Mouse (Mus musculus) limb, embryonic 13.5 days (tissue): ENCODE measurements around the gene Hbs1l. TPM values are rescaled to one million over a fixed set of nuclear protein-coding genes. Genes with fewer than 3 reads are reported as not detected.

Experiments
- ATAC-seq: fragments of 200-750 bp; cut with Nextera tagmentation; 2 replicates; pipeline ENCODE4 v1.8.0; 2017; ENCODE audit warnings: low read depth, moderate number of reproducible peaks, moderate TSS enrichment; ENCODE audit not compliant: low FRiP score
- H3K27ac ChIP-seq: fragments of 300-500 bp; sonication (generic); 2 replicates; pipeline ENCODE4 v1.5.1; 2015; ENCODE audit warnings: inconsistent platforms, mild to moderate bottlenecking, moderate library complexity
- H3K27me3 ChIP-seq: fragments of 300-500 bp; sonication (generic); 2 replicates; pipeline ENCODE4 v1.6.1; 2015; ENCODE audit warnings: mild to moderate bottlenecking, inconsistent platforms
- H3K36me3 ChIP-seq: fragments of 300-500 bp; sonication (generic); 2 replicates; pipeline ENCODE4 v1.6.1; 2015; ENCODE audit warnings: inconsistent platforms, mild to moderate bottlenecking, moderate library complexity
- H3K4me1 ChIP-seq: fragments of 300-500 bp; sonication (generic); 2 replicates; pipeline ENCODE4 v1.6.1; 2015; ENCODE audit warnings: inconsistent platforms
- H3K4me2 ChIP-seq: fragments of 300-500 bp; sonication (generic); replicated peaks from 2 replicates; pipeline ENCODE4 v1.6.1; 2015; ENCODE audit warnings: inconsistent platforms, mild to moderate bottlenecking, moderate library complexity
- H3K4me3 ChIP-seq: fragments of 300-500 bp; sonication (generic); 2 replicates; pipeline ENCODE4 v1.5.1; 2015; ENCODE audit warnings: moderate library complexity, mild to moderate bottlenecking, inconsistent platforms
- H3K9ac ChIP-seq: fragments of 300-500 bp; sonication (generic); 2 replicates; pipeline ENCODE4 v1.6.1; 2015; ENCODE audit warnings: mild to moderate bottlenecking, inconsistent platforms
- H3K9me3 ChIP-seq: fragments of 300-500 bp; sonication (generic); 2 replicates; pipeline ENCODE4 v1.6.1; 2016; ENCODE audit warnings: inconsistent platforms
- WGBS: fragments of 180-500 bp; shearing (Covaris S2); methylation state at CpG from one replicate; pipeline ENCODE4 v1.1.7; 2015; 5-methylcytosine and 5-hydroxymethylcytosine counted together
- polyA plus RNA-seq: library from polyadenylated mRNA; unstranded; fragments of >200 nt; fragmentation: Nextera tagmentation; extraction: Ambion mirVana; gene quantifications from 2 replicates; pipeline ENCODE4 v1.2.1, GENCODE M21; 2015

Hbs1l gene
- polyA plus RNA-seq, 1 experiment from 2014 or later = 96.7 TPM

GRCm38 (mm10) chr10:21369586-21369985, 73.8 kb downstream of the Hbs1l start:
- 95% methylated on average over 2 of the region's 2 CpGs for WGBS
- H3K27me3 ChIP-seq = no peaks in the 10 kb centered on the region
- no peak for ATAC-seq
- peaks cover 50% of the 10 kb centered on the region for H3K36me3 ChIP-seq
- H3K4me3 ChIP-seq = no peak overlapping the region
- no peak overlapping the region for H3K27ac ChIP-seq
- H3K9me3 ChIP-seq = no peaks in the 10 kb centered on the region
- no peaks in the 10 kb centered on the region for H3K4me1 ChIP-seq
- no peak overlapping the region for H3K9ac ChIP-seq
- no peak overlapping the region for H3K4me2 ChIP-seq

DNA sequence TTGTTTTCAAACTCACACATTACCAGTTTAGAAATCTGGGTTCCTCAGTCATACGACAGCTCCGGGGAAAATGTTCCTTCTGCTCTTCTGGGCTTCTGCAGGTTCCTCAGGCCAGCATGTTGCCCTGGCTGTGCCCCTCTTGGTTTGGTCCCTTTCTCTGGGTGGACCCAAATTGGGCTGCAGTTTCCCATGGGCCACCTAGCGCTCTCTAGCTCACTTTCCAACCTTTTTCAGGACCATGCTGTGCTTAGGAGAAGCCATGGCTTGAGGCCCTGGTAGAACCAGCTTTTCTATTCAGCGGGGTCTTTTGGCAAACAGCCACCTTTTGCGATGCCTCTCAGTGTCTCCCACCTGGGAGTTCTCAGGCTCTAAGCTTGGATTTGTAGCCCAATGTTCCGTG, 76.5 kb downstream of the Hbs1l start:
- Histone ChIP-seq H3K9me3 (no peaks in the 10 kb centered on the region), H3K4me2 (no peak overlapping the region), H3K4me3 (no peak overlapping the region), H3K36me3 (peaks cover 27% of the 10 kb centered on the region), H3K27me3 (no peaks in the 10 kb centered on the region), H3K4me1 (no peaks in the 10 kb centered on the region), H3K27ac (no peak overlapping the region), H3K9ac (no peak overlapping the region)
- WGBS = 94% methylated on average over 6 of the region's 6 CpGs
- no peak for ATAC-seq

- Histone ChIP-seq H3K36me3 (no peaks in the 10 kb centered on the region), H3K9ac (no peak within 1 kb of the TSS), H3K4me1 (no peaks in the 10 kb centered on the region), H3K4me2 (no peak within 1 kb of the TSS), H3K27ac (no peak within 1 kb of the TSS), H3K27me3 (no peaks in the 10 kb centered on the region), H3K4me3 (no peak within 1 kb of the TSS), H3K9me3 (no peaks in the 10 kb centered on the region)
- ATAC-seq = no peak
- WGBS = 81% methylated on average over 13 of the region's 13 CpGs
Measured at GRCm38 (mm10) chr10:21376682-21377473, 81.1 kb downstream of the Hbs1l start, which contains the start of gene Aldh8a1. Gene Aldh8a1, plus strand, starts transcription at chr10:21377291.

DNA sequence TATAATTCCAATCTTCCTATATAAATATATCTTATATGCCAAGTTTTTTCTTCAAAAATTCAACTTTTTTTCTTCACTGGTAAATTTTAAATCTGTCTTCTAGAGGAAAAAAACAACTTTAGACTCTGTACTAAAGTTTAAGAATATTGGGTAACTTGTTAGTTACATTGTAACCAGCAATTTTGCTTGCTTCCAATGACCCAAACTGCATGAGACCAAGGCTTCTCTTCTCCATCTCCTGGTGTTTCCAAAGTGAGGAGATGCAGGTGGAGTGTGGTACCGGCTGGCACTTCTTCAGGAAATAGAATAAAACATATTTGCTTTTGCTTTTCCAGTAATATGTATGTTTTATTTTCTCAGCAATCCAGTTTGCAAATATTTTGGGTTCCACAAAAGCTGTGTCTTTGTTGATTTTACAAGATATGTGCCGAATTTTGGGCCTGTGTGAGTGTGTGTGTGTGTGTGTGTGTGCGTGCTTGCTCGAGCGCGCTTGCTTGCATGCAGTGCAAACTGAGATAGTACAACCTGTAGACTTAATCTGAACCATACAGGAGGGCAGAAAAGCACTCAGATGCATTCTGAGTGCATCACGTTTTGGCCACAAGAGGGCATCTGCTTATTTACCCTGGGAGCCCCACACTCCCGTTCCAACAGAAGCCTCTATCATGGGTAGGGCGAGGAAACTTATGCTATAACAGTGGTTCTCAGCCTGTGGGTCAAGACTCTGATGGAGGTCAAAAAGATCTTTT, 82.6 kb downstream of the Hbs1l start:
- no peaks in the 10 kb centered on the region for H3K36me3 ChIP-seq
- 67% methylated on average over 9 of the region's 9 CpGs for WGBS
- H3K9me3 ChIP-seq = no peaks in the 10 kb centered on the region
- H3K27ac ChIP-seq = no peak overlapping the region
- no peak overlapping the region for H3K4me3 ChIP-seq
- ATAC-seq = no peak
- H3K4me1 ChIP-seq = no peaks in the 10 kb centered on the region
- no peak overlapping the region for H3K9ac ChIP-seq
- H3K27me3 ChIP-seq = peaks cover 4% of the 10 kb centered on the region; the same call in 1 of the 2 replicates
- H3K4me2 ChIP-seq = no peak overlapping the region

- H3K27ac ChIP-seq = no peak overlapping the region
- no peaks in the 10 kb centered on the region for H3K9me3 ChIP-seq
- H3K9ac ChIP-seq = no peak overlapping the region
- ATAC-seq = no peak
- H3K4me3 ChIP-seq = no peak overlapping the region
- peaks cover 4% of the 10 kb centered on the region; the same call in 1 of the 2 replicates for H3K27me3 ChIP-seq
- H3K4me1 ChIP-seq = no peaks in the 10 kb centered on the region
- no peaks in the 10 kb centered on the region for H3K36me3 ChIP-seq
- no peak overlapping the region for H3K4me2 ChIP-seq
- 24% methylated on average over 6 of the region's 6 CpGs for WGBS
Measured at GRCm38 (mm10) chr10:21382914-21383313, 87.1 kb downstream of the Hbs1l start.

DNA sequence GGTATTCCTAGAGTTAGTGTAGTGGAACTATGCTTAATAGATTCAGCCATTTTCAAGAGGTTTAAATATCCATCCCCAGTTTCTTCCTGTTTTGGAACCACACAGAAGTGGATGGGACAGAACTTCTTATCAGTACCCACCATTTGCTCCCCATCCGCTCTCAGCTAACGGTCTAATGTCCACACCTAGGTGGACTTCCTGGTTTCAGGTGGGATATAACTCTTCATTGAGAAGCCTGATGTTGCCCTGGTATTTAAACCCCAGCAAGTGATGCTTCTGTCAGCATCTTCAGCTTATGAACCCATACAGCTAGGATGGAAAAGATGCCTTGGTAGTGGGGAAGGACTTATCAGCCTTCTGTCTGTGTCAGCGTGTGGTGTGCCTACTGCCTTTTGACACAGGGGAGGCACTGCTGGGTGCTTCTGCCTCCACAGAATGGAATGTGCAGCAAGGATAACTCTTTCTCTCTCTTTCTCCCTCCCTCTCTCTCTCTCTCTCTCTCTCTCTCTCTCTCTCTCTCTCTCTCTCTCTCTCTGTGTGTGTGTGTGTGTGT, 89.4 kb downstream of the Hbs1l start:
- no peaks in the 10 kb centered on the region for H3K4me1 ChIP-seq
- H3K9me3 ChIP-seq = no peaks in the 10 kb centered on the region
- H3K4me3 ChIP-seq = no peak overlapping the region
- no peak overlapping the region for H3K4me2 ChIP-seq
- peaks cover 4% of the 10 kb centered on the region; the same call in 1 of the 2 replicates for H3K27me3 ChIP-seq
- H3K9ac ChIP-seq = no peak overlapping the region
- H3K27ac ChIP-seq = no peak overlapping the region
- no peak for ATAC-seq
- WGBS = 83% methylated on average over 3 of the region's 3 CpGs
- no peaks in the 10 kb centered on the region for H3K36me3 ChIP-seq

GRCm38 (mm10) chr10:21389075-21389474, 93.3 kb downstream of the Hbs1l start:
- Histone ChIP-seq H3K36me3 (no peaks in the 10 kb centered on the region), H3K27ac (no peak overlapping the region), H3K9me3 (no peaks in the 10 kb centered on the region), H3K4me2 (no peak overlapping the region), H3K9ac (no peak overlapping the region), H3K4me1 (no peaks in the 10 kb centered on the region), H3K27me3 (no peaks in the 10 kb centered on the region), H3K4me3 (no peak overlapping the region)
- WGBS = 80% methylated on average over 11 of the region's 11 CpGs
- ATAC-seq = no peak

DNA sequence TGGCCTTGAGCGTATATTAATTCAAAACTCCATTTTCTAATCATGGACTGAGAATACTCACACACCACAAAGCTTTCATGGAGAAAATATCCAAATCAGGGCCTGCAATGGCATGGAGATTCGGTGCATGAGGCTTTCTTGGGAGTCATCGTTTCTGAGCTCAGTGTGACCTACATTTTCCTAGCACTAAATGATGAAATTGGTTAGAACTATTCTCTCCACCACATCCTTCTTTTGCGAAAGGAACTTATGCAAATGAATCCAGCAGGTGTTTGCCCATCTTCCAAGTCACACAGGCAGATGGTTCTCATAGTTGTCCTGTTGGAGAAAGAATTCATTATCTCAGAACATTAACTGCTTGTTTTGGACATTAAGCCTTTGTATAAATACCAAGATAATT, 94.7 kb downstream of the Hbs1l start:
- WGBS = 84% methylated on average over 4 of the region's 4 CpGs
- no peak overlapping the region for H3K9ac ChIP-seq
- no peak overlapping the region for H3K4me2 ChIP-seq
- ATAC-seq = no peak
- no peaks in the 10 kb centered on the region for H3K27me3 ChIP-seq
- no peaks in the 10 kb centered on the region for H3K9me3 ChIP-seq
- no peaks in the 10 kb centered on the region for H3K36me3 ChIP-seq
- H3K4me3 ChIP-seq = no peak overlapping the region
- no peaks in the 10 kb centered on the region for H3K4me1 ChIP-seq
- no peak overlapping the region for H3K27ac ChIP-seq

- no peaks in the 10 kb centered on the region for H3K9me3 ChIP-seq
- no peak overlapping the region for H3K4me2 ChIP-seq
- no peak for ATAC-seq
- 62% methylated on average over 4 of the region's 4 CpGs for WGBS
- no peak overlapping the region for H3K4me3 ChIP-seq
- H3K27ac ChIP-seq = no peak overlapping the region
- H3K27me3 ChIP-seq = no peaks in the 10 kb centered on the region
- H3K9ac ChIP-seq = no peak overlapping the region
- H3K4me1 ChIP-seq = no peaks in the 10 kb centered on the region
- no peaks in the 10 kb centered on the region for H3K36me3 ChIP-seq
Measured at GRCm38 (mm10) chr10:21391286-21391685, 95.5 kb downstream of the Hbs1l start.

- no peaks in the 10 kb centered on the region for H3K36me3 ChIP-seq
- H3K4me2 ChIP-seq = no peak overlapping the region
- WGBS = 94% methylated on average over 2 of the region's 2 CpGs
- H3K9ac ChIP-seq = no peak overlapping the region
- H3K9me3 ChIP-seq = no peaks in the 10 kb centered on the region
- H3K27me3 ChIP-seq = no peaks in the 10 kb centered on the region
- H3K4me3 ChIP-seq = no peak overlapping the region
- H3K4me1 ChIP-seq = no peaks in the 10 kb centered on the region
- no peak overlapping the region for H3K27ac ChIP-seq
- no peak for ATAC-seq
Measured at GRCm38 (mm10) chr10:21393390-21393789, 97.6 kb downstream of the Hbs1l start.

DNA sequence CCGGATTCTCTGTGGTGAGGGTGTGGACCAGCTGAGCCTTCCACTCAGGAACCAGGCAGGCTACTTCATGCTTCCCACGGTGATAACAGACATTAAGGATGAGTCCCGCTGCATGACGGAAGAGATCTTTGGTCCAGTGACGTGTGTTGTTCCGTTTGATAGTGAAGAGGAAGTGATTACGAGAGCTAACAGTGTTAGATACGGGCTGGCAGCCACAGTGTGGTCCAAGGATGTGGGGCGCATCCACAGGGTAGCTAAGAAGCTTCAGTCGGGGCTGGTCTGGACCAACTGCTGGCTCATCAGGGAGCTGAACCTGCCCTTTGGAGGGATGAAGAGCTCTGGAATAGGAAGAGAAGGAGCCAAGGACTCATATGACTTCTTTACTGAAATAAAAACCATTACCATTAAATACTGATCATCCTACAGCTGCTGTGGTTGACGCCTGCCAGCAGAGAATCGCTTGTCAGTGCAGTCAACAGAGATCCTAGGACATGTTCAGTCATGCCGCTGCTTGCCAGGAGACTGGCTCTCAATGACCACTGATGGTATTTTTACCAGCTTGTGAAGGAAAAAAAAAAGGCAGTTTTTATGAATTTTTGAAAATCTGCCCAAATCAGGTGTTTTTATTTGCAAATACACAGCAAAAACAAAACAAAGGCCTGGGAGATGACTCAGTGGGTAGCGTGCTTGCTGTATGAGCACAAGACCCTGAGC, 99.8 kb downstream of the Hbs1l start:
- H3K9me3 ChIP-seq = no peaks in the 10 kb centered on the region
- ATAC-seq = no peak

More for the DNA sequence above, 99.8 kb downstream of the Hbs1l start:
- Histone ChIP-seq H3K4me2 (no peak overlapping the region), H3K27me3 (no peaks in the 10 kb centered on the region), H3K36me3 (no peaks in the 10 kb centered on the region), H3K27ac (no peak overlapping the region), H3K4me3 (no peak overlapping the region), H3K4me1 (no peaks in the 10 kb centered on the region), H3K9ac (no peak overlapping the region)
- WGBS = 83% methylated on average over 14 of the region's 14 CpGs
